Mouse (Mus musculus) thymus, adult 2 months (tissue): ENCODE measurements at regions not wholly inside any gene's neighbourhood (a gene's known extent, or its start where the extent isn't known, plus 50 kb on each side); places are given as distances from the start of the nearest gene placed in this dataset.

Source experiments
- CTCF ChIP-seq: fragments of 200-500 bp; IDR thresholded peaks from 2 replicates; pipeline ENCODE4 v1.5.1; 2012; ENCODE audit warnings: mild to moderate bottlenecking, control low read depth, low read length, moderate library complexity, borderline replicate concordance; ENCODE audit not compliant: control insufficient read depth, poor library complexity, insufficient read depth; ENCODE audit errors: extremely low read depth
- POLR2A ChIP-seq: fragments of 200-500 bp; IDR thresholded peaks from 2 replicates; pipeline ENCODE4 v1.6.1; 2012; ENCODE audit warnings: mild to moderate bottlenecking, low read length, control low read depth, moderate library complexity; ENCODE audit not compliant: control insufficient read depth, poor library complexity, insufficient read depth; ENCODE audit errors: extremely low read depth

- no peak for TF ChIP-seq CTCF
- TF ChIP-seq POLR2A, result no peak
These were observed 76.6 kb upstream of the Itgb1 start for GRCm38 (mm10) chr8:128608876-128609275.
